Mouse (Mus musculus): ENCODE measurements at regions not wholly inside any gene's neighbourhood (a gene's known extent, or its start where the extent isn't known, plus 50 kb on each side); places are given as distances from the start of the nearest gene placed in this dataset.

- TF ChIP-seq POLR2A (IDR thresholded peaks at IDR 0.05; ENCODE audit: insufficient read depth, low read length) (no peak), CTCF (IDR thresholded peaks at IDR 0.05; ENCODE audit: low read depth, low read length) (no peak), EP300 (IDR thresholded peaks at IDR 0.05; ENCODE audit: insufficient read depth, low read depth, low read length) (no peak)
Measured at GRCm38 (mm10) chr2:21018535-21018934, 49.9 kb upstream of the Arhgap21 start.

All from ES-Bruce4 (cell line).